Mouse (Mus musculus) kidney, adult 2 months (tissue): ENCODE results near the gene Btbd2.
A peak's percentile ranks its signal among the peaks of the same experiment; 100 is the strongest.

Experiments
- CTCF ChIP-seq: fragments of 200-500 bp; conservative IDR thresholded peaks from 2 replicates; pipeline ENCODE4 v1.5.1; 2011; ENCODE audit warnings: low read depth, mild to moderate bottlenecking, control low read depth, low read length, moderate library complexity, mixed read lengths; ENCODE audit not compliant: insufficient read depth, insufficient read length
- POLR2A ChIP-seq: fragments of 200-500 bp; IDR thresholded peaks from one replicate; pipeline ENCODE4 v1.6.1; 2011; ENCODE audit warnings: low read depth, low read length, control low read depth

DNA sequence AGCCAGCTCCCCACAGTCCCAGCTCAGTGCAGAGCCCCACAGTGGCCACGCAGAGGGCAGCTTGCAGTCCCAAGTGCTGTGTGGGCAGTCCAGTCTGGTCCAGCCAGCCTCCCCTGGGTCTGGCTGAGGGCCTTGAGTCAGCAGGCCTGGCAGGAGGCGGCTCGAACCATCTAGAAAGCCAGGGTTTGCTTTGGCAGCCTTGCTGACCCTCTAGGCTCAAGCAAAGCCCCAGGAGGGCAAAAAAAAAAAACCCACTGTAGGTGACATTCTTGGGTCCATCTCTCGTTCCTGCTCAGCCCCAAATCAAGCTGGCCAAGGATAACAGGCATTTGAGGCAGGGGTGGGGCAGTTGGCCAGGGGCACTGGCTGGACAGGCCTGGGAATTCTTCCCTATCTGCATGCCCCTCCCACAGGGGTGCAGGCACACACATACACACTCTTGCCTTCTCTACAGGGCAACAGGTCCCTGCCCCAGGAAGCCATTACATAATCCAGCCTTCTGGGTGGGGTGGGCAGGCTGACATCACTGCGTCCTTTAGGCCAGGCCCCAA, 17.4 kb upstream of the Btbd2 start:
- TF ChIP-seq CTCF (no peak; the same call in 1 of the 2 replicates), POLR2A (peak; percentile 24)
